Mouse (Mus musculus) testis, adult 2 months (tissue): Measurements from ENCODE around the gene Nck2.

Experiments
- CTCF ChIP-seq: fragments of 200-500 bp; IDR thresholded peaks from 2 replicates; pipeline ENCODE4 v1.5.1; 2012; ENCODE audit warnings: low read depth, mild to moderate bottlenecking, inconsistent platforms, low read length, moderate library complexity; ENCODE audit not compliant: control insufficient read depth, insufficient read depth, insufficient replicate concordance
- POLR2A ChIP-seq: fragments of 200-500 bp; IDR thresholded peaks from 2 replicates; pipeline ENCODE4 v1.6.1; 2012; ENCODE audit warnings: low read depth, mild to moderate bottlenecking, inconsistent platforms, low read length, moderate library complexity; ENCODE audit not compliant: control insufficient read depth

DNA sequence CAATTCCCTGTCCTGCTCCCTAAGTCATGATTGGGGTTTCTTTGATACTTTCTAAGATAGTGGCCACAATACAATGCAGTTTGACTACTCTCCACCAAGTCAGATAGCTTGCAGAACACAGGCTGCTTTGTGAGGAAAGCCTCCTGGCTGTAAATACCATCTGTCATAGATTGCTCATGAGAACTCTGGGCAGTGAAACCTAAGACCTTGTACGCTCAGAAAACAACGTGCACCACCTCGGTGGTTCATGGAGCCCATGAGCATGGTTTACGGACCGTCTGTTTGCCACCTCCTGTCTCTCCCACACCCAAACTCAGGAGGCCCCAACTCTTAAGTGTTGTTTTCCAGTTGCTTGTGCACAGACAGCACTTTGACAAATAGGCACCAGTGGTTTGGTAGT is 104.4 kb downstream of the Nck2 start:
- no peak for TF ChIP-seq CTCF
- TF ChIP-seq POLR2A, result no peak
